Mouse (Mus musculus): ENCODE results near the gene Mfsd10. TPM values are rescaled to one million over a fixed set of nuclear protein-coding genes. Genes with fewer than 3 reads are reported as not detected.
"Not testable (repeated sequence)": the region's sequence is repeated elsewhere in the genome, so short reads cannot be mapped to it uniquely, and the experiment has no call there.

Mfsd10 gene
- total RNA-seq, 2 experiments from 2014 or later: 15.0 to 17.5 TPM

- DNase-seq: no peak
Observed at GRCm38 (mm10) chr5:34607100-34607880, 29.7 kb downstream of the Mfsd10 start.

GRCm38 (mm10) chr5:34604576-34604975 lies 32.4 kb downstream of the Mfsd10 start:
- DNase-seq: no peak

DNA sequence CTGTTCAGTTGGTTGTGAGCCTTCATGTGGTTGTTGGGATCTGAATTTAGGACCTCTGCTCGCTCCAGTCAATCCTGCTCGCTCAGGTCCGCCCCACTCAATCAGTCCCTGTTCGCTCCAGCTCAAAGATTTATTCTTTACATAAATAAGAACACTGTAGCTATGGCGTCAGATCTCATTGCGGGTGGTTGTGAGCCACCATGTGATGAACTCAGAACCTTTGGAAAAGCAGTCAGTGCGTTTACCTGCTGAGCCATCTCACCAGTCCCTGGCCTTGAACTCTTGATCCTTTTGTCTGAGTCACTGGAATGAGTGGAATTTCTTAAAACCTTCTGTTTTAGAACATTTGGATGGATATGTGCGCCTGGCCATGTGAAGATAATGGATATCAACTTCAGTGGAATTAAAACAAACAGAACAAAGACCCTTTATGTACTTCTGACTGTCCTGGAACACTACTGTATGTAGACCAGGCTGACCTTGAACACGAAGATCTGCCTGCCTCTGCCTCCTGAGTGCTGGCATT lies 43.7 kb downstream of the Mfsd10 start:
- no peak for DNase-seq

- DNase-seq: no peak
Observed at GRCm38 (mm10) chr5:34592666-34593065, 44.3 kb downstream of the Mfsd10 start.

GRCm38 (mm10) chr5:34592224-34592623 lies 44.8 kb downstream of the Mfsd10 start:
- not testable (repeated sequence) for DNase-seq

DNA sequence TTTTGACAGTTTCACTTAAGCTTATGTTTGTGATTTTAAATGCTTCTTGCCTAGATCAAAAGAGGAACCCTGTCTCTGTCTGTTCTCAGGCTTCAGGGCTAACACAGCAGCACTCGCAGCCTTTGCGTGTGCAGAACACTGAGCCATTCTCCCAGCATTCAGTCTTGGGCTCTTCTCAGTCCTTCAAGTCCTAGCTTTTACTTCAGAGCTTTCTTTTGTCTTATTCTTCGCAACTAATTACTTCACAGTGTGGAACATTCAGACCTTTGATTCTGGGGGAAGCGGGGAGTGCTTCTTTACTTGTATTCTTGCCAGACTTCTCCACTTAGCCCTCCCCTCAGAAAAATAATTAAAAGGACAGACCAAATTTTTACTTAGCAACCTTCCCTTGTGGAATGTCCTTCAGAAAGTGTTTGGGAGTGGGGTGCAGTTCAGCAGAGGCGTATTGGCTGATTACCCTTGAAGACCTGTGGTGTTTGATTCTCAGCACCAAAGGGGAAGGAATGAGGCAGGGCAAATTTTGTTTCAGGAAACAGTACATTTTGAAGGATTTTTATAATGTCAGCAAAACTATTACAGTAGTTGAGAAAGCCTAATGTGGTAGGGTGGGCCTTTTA lies 45.5 kb downstream of the Mfsd10 start:
- DNase-seq: no peak

DNA sequence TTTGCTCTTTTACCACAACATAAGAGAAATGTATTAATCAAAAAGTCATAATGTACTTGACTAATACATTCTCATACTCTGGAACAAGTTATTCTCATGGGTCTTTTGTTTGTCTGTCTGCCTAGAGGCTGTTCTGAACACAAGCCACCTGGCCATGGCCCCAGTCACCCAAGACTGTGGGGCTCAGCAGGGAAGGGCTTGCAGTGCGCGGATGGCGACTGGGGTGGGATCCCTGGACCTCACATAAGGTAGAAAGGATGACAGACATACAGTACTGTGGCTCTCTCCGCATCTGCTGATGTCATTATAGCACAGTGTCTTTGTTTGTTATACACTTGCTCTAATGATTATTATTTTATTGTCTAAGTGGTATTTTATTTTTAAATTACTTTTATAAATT lies 46.3 kb downstream of the Mfsd10 start:
- DNase-seq: no peak

GRCm38 (mm10) chr5:34590059-34590458 lies 47.0 kb downstream of the Mfsd10 start:
- no peak for DNase-seq

GRCm38 (mm10) chr5:34587881-34588280 lies 49.1 kb downstream of the Mfsd10 start:
- no peak for DNase-seq

GRCm38 (mm10) chr5:34585216-34585615 lies 51.8 kb downstream of the Mfsd10 start:
- no peak for DNase-seq

Other genes with a start within 250 kb of the Mfsd10 start
- 1 to 10 TPM; 3.3 to 6.0 TPM for gene Tnip2, start 123.2 kb downstream of the Mfsd10 start, total RNA-seq (2021)
- 1 to 10 TPM; 3.3 to 6.2 TPM for gene Sh3bp2, start 111.4 kb downstream of the Mfsd10 start, total RNA-seq (2021)
- 100 to 1,000 TPM in 1 of 2 experiments, 10 to 100 TPM in 1; 92.4 to 125 TPM for gene Add1, start 63.5 kb downstream of the Mfsd10 start, total RNA-seq (2021)
- 10 to 100 TPM; 11.0 to 14.4 TPM for gene Nop14, start 22.9 kb upstream of the Mfsd10 start, total RNA-seq (2021)
- gene Grk4, start 23.2 kb upstream of the Mfsd10 start, total RNA-seq (2021): 1 to 10 TPM; 1.4 to 1.5 TPM
- 10 to 100 TPM in 1 of 2 experiments, 1 to 10 TPM in 1; 9.9 to 14.1 TPM for gene Htt, start 124.5 kb upstream of the Mfsd10 start, total RNA-seq (2021)

Measured in gastrocnemius, postnatal 10 days (tissue).